Mouse (Mus musculus) gastrocnemius, postnatal 10 days (tissue): Measurements from ENCODE around the gene Akap2. TPM values are rescaled to one million over a fixed set of nuclear protein-coding genes. Genes with fewer than 3 reads are reported as not detected.

Experiments
- DNase-seq: peaks from one replicate; pipeline ENCODE4 v3.0.0; 2021; ENCODE audit warnings: mixed read lengths
- total RNA-seq, 2 experiments: library from RNA; stranded (reverse); gene quantifications; 2 replicates each; pipeline ENCODE4 v1.2.3; 2021

Akap2 gene
- total RNA-seq, 2 experiments from 2014 or later: 35.9 to 43.1 TPM

- DNase-seq: no peak
Observed at GRCm38 (mm10) chr4:57834141-57834540, 116.7 kb downstream of the Akap2 start.

- DNase-seq: no peak
Observed at GRCm38 (mm10) chr4:57837089-57837488, 119.6 kb downstream of the Akap2 start.

- DNase-seq: no peak
Observed at GRCm38 (mm10) chr4:57839343-57839742, 121.9 kb downstream of the Akap2 start.

GRCm38 (mm10) chr4:57841911-57842310 lies 124.5 kb downstream of the Akap2 start:
- DNase-seq: no peak

GRCm38 (mm10) chr4:57842472-57843305 lies 125.2 kb downstream of the Akap2 start:
- DNase-seq: no peak

GRCm38 (mm10) chr4:57845031-57845431 lies 127.6 kb downstream of the Akap2 start:
- peak; percentile 66 for DNase-seq

DNA sequence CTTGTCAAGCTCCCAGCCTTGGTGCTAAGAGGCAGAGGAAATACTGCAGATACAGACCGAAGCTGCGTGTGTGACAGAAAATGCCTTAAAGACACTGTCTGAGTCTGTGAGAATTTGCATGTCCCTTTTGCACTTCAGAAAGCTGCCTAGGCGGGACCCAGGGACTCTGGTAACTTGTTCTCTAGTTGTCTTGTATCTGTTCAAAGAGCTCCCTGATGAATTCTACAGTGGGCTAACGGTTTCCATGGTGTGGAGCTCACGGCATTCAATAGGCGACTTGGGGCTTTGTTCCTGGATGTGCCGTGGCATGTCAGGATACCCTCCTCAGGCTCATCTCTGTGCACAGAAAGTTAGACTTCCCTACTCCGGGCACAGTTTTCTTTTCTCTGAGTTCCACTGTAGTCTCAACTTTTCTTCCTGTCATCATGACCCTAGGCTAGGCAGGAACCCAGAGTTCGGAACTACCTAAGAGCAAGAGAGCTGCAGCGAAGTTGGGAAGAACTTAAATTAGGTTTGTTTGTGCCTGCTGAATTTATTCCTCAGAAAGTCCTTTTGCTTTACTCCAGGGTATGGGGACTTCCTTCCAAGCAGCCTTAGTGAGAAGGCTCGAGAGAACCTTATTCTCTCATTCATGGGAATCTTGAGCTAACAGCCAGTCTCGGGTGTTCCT lies 128.2 kb downstream of the Akap2 start:
- DNase-seq: no peak

GRCm38 (mm10) chr4:57846381-57846990 lies 129.0 kb downstream of the Akap2 start:
- DNase-seq: no peak

DNA sequence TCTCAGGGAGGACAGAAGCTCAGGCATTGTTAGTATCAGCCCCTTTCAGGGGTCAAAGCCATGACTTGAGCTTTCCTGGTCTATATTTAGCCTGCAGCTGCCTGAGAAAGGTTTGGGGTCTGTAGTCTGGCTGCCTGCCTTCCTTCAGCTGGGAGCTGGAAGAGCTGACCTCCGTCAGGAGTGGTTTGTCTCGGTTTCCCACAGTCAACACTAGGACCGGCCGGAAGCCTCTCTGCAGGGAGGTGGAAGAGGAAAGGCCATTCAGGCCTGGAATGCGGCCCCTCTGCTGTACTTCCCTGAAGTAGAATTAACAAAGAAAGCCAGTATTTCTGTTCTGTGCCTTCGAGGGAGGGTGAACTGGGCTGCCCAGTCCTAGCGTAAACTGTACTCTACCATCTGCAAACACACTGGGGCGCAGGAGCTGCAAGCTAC lies 129.6 kb downstream of the Akap2 start:
- peak; percentile 32 for DNase-seq

DNA sequence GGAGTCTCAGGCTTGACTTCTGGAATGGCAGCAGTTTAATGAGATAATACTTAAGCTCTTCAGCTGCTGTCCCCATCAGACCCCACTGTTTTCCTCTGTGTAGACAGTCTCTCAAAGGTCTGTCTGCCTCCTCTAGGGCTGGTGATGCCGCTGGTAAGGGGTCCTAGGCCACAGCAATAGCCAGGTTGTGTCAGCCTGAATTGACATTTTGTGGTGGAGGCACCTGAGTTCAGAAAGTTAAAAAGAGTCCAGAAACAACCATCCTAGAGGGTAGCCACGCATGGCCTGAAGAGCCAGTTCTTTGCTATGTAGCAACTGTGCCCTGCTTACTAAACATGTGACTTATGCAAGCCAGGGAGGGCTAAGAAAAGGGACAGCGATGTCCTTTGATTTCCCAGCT lies 130.2 kb downstream of the Akap2 start:
- no peak for DNase-seq

DNA sequence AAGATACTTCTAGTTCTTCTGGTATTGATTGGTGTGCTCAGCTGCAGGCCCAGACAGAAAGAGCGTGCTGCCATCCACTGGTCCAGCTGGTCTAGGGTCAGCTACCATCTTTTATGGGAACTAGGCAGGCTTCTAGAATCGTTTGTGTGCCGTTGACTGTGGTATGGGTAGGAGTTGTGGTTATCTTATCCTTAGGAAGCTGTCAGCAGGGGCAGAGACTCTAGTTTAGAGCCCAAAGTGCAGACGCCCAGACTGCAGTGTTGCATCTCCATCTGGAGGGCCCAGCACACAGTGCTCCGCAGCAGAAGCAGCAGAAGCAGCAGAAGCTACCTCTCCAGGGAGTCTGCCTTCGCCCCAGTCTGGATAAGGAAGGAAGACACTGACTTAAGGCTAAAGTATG lies 132.0 kb downstream of the Akap2 start:
- DNase-seq: no peak

- no peak for DNase-seq
Observed at GRCm38 (mm10) chr4:57851731-57852130, 134.3 kb downstream of the Akap2 start.

DNA sequence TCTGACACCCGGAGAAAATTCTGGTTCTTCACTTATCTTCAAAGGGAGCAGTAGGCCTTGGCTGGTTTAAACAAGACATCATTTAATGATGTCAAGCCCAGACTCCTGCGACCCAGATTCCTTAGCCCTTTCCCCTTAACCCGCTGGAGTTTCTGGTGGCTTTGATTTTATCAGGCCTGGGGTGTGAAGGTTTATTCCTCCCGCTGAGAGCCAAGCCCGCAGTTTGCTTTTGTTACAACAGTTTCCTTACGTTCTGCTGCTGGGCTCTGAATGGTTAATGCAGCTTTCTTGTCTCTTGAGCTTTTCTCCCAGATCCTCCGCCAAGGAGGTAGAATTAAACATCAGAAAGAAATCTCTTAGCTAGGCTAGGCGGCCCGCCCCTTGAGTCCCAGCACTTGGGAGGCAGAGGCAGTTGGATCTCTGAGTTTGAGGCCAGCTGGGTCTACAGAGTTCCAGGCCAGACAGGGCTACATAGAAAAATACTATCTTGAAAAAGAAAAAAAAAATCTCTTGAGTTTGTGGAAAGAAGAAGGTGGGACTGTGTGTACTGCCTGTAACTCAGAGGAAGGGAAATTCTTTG lies 135.1 kb downstream of the Akap2 start:
- DNase-seq: no peak

DNA sequence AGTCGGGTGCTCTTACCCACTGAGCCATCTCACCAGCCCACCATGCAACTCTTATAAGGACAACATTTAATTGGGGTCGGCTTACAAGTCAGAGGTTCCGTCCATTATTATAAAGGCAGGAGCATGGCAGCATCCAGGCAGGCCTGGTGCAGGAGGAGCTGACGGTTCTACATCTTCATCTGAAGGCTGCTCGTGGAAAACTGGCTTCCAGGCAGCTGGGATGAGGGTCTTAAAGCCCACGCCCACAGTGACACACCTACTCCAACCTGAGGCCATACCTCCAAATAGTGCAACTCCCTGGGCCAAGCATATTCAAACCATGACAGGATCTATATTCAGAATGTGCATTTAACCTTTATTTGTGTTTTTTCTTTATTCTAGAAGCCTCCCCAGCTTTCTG lies 136.7 kb downstream of the Akap2 start:
- no peak for DNase-seq

GRCm38 (mm10) chr4:57855281-57855941 lies 138.0 kb downstream of the Akap2 start:
- no peak for DNase-seq

- no peak for DNase-seq
Observed at GRCm38 (mm10) chr4:57856673-57857072, 139.2 kb downstream of the Akap2 start.

DNA sequence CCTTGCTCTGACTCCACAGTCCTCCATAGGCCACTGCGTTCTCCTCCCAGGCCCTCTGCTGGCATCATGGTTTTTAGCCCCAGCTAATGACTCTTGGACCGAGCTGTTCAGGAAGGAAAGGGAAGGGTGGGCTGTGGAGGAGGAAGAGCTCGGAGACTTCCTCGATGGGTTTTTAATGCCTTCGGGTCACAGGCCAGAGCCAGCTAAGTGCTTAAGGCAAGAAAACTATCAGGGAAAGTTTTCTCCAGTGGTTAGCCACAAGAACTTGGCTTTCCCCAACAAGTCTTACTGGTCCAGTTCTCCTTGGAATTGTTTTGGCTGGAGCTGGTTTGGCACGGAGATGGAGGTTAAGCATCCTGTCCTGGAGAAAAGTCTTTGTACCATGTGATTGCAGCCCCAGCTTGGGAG lies 142.8 kb downstream of the Akap2 start:
- DNase-seq: no peak

- no peak for DNase-seq
Observed at GRCm38 (mm10) chr4:57861166-57861565, 143.7 kb downstream of the Akap2 start.

DNA sequence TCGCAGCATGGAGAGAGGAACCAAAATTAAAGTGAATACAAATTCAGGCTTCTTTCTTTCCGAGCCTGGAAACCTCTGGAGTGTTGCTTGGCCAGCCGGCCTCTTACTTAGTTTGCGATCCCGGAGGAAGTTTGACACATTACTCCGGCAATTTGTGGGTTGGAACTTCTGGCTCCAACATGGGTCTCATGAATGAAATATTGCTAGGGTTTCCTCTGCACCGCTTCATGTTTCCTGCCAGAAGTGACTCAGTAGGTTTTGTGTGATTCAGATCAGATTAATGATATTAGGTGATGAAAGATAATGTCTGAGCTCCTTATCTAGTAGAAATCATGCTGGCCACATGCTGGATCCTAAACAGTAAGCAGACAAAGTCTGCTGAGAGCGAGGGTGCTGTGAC lies 144.4 kb downstream of the Akap2 start:
- DNase-seq: no peak

DNA sequence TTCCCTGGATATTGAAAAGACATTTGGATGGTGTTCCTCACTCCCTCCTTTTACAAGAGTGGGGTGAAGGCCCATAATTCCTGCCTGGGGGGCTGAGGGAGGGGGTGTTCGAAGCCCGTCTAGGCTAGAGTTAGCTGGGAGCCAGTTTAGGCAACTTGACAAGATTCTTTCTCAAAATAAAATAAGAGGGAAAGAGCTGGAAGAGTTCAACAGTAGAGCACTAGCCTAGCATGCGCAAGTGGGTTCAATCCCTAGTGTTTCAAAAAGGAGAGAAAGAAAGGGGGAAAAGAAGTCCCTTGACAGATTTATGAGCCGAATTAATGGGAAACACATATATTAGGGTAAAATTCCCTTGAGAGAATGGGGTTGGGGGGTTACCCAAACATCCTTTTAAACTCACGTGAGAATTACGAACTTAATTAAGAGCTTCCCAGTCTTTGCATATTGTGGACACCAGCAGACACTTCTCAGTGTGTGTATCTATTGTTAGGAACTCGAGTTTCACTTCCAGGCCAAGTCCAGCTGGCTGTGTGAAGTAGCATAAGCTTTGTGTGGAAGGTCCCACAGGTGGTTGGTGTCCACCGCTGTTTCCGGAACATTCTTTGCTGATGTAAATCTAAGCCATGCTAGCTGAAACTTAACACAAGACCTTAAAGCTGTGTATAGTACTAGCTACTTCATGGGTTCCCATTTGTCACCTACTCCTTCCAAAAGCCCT lies 145.0 kb downstream of the Akap2 start:
- no peak for DNase-seq

GRCm38 (mm10) chr4:57866088-57866487 lies 148.6 kb downstream of the Akap2 start:
- DNase-seq: no peak

DNA sequence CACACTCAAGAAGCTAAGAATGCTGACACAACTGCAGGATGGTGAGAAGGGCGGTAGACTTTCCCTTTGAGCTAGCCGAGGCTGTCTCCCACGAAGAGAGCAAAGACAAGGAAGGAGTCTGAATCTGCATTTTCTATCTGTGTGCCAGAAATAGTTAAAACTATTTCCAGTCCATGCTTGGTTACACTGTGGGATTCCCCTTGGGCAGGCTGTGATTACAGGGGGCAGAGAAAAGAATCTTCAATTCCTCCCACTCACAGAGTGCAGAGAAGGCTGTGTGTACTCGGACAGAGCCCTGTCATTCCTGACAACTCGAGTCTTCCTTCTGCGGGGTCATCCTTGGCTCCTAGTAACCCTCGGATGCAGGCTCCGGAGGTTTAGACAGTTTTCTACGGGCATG lies 149.5 kb downstream of the Akap2 start:
- DNase-seq: no peak
